Mouse (Mus musculus) stomach, adult 2 months (tissue): ENCODE results near the gene Vmn1r184. TPM values are rescaled to one million over a fixed set of nuclear protein-coding genes. Genes with fewer than 3 reads are reported as not detected.

Experiments used
- polyA plus RNA-seq: library from polyadenylated mRNA; depleted of rRNA; stranded (reverse); fragments of >200 nt; gene quantifications from 2 replicates; pipeline ENCODE4 v1.2.3, GENCODE M21; 2012; rRNA removed

Vmn1r184 gene
- not detected in 2 replicates for polyA plus RNA-seq

GRCm38 (mm10) chr7:26260034-26260433 is at the start of gene Vmn1r184:
Vmn1r184 (plus strand) TSS chr7:26260334.

GRCm38 (mm10) chr7:26306926-26307325 is 46.8 kb downstream of the Vmn1r184 start, which contains the start of gene Cyp2a4:
Cyp2a4 (plus strand) TSS chr7:26307169.

Other genes with a start within 250 kb of the Vmn1r184 start
- not detected in 2 replicates for gene Cyp2b13, start 198.8 kb upstream of the Vmn1r184 start, polyA plus RNA-seq
- gene Cyp2b9, start 86.9 kb upstream of the Vmn1r184 start, polyA plus RNA-seq = not detected in 2 replicates
- gene Cyp2a4, start 46.8 kb downstream of the Vmn1r184 start, polyA plus RNA-seq = not detected in 2 replicates
- not detected in 2 replicates for gene Nlrp9c, start 143.4 kb downstream of the Vmn1r184 start, polyA plus RNA-seq
- not detected in 2 replicates for gene Nlrp4a, start 174.8 kb downstream of the Vmn1r184 start, polyA plus RNA-seq